In genomic region chr9:122350396-122351130, GRCm38 (mm10) we compare ENCODE assay signal across 7 mouse cellular contexts. TPM values are rescaled to one million over a fixed set of nuclear protein-coding genes. Genes with fewer than 3 reads are reported as not detected.
DNase-seq lines count a peak whose midpoint lies in the region; ATAC-seq and TF ChIP-seq lines count a peak whose summit lies in the region.

No protein-coding gene starts in this region.

- H3K27ac ChIP-seq in hindbrain, embryonic 15.5 days (replicated peaks) = peak overlapping the region; percentile 80

- H3K9ac ChIP-seq in hindbrain, embryonic 15.5 days = peak overlapping the region; percentile 75; the same call in 1 of the 2 replicates

- ATAC-seq in G1E (ENCODE audit: extremely low read depth, insufficient number of reproducible peaks, low FRiP score, poor library complexity, severe bottlenecking) = no peak
- peak; percentile 1; the same call in 1 of the 2 replicates for ATAC-seq in hindbrain, embryonic 15.5 days (ENCODE audit: low FRiP score, low read depth)
- ATAC-seq in erythroid progenitor cell, adult 5-6 weeks (replicated peaks; ENCODE audit: low FRiP score, poor library complexity, severe bottlenecking) = no peak

- TF ChIP-seq CTCF in G1E (IDR thresholded peaks at IDR 0.05; ENCODE audit: low read depth, low read length) = no peak

- H3K27me3 ChIP-seq in G1E (ENCODE audit: insufficient read depth, low read length) = no peaks in the 10 kb centered on the region
- H3K27me3 ChIP-seq in hindbrain, embryonic 15.5 days = no peaks in the 10 kb centered on the region

- H3K4me3 ChIP-seq in G1E (ENCODE audit: low read depth, low read length) = peak overlapping the region; percentile 87
- peak overlapping the region; percentile 77 for H3K4me3 ChIP-seq in hindbrain, embryonic 15.5 days

- no peaks in the 10 kb centered on the region for H3K9me3 ChIP-seq in G1E (replicated peaks)
- no peaks in the 10 kb centered on the region for H3K9me3 ChIP-seq in hindbrain, embryonic 15.5 days

- WGBS in hindbrain, embryonic 15.5 days = 75% methylated on average over 7 of the region's 7 CpGs

- H3K36me3 ChIP-seq in G1E (replicated peaks) = peaks cover 6% of the 10 kb centered on the region
- H3K36me3 ChIP-seq in hindbrain, embryonic 15.5 days = no peaks in the 10 kb centered on the region

- peak overlapping the region; percentile 72 for H3K4me2 ChIP-seq in hindbrain, embryonic 15.5 days

- peaks cover 80% of the 10 kb centered on the region for H3K4me1 ChIP-seq in G1E (ENCODE audit: insufficient read depth, low read depth, low read length)
- peaks cover 12% of the 10 kb centered on the region; the same call in 1 of the 2 replicates for H3K4me1 ChIP-seq in hindbrain, embryonic 15.5 days (replicated peaks)

- no peak for DNase-seq in G1E (ENCODE audit: low spot score)
- peak; percentile 24 for DNase-seq in brain, adult 2 months (ENCODE audit: low read depth, low spot score)
- peak; percentile 26 to 48 for DNase-seq in lung, postnatal 4 days
- DNase-seq in spleen, postnatal 14 days (ENCODE audit: low spot score in 2 of 2) = no peak
- DNase-seq in thymus, postnatal 36 days = no peak

RNA-seq across cellular contexts. Expression of gene Abhd5, which starts 0.8 kb away (rescaled TPM):
- 62.9 and 71.7 TPM in 2 replicates for total RNA-seq in G1E (2014; fragmentation: Nextera tagmentation)
- total RNA-seq in G1E (2017) = 53.2 and 54.7 TPM in 2 replicates
- polyA plus RNA-seq in G1E (2012) = 20.9 and 25.8 TPM in 2 replicates
- polyA plus RNA-seq in hindbrain, embryonic 15.5 days (2015; fragmentation: Nextera tagmentation; extraction: Ambion mirVana) = 22.4 and 26.1 TPM in 2 replicates
- 49.9 and 50.5 TPM in 2 replicates for total RNA-seq in erythroid progenitor cell, adult 5-6 weeks (2015; ENCODE audit: low replicate concordance)
- 48.6 and 49.9 TPM in 2 replicates for total RNA-seq in erythroid progenitor cell, adult 5-6 weeks (2017; ENCODE audit: low replicate concordance)

RNA-seq across cellular contexts. Expression of gene Ano10, which starts 56.3 kb away (rescaled TPM):
- total RNA-seq in G1E (2014; fragmentation: Nextera tagmentation) (17.3 and 26.8 TPM in 2 replicates), G1E (2017) (8.3 and 9.5 TPM in 2 replicates)
- 1.2 and 3.2 TPM in 2 replicates for polyA plus RNA-seq in G1E (2012)
- polyA plus RNA-seq in hindbrain, embryonic 15.5 days (2015; fragmentation: Nextera tagmentation; extraction: Ambion mirVana) = 40.0 and 40.5 TPM in 2 replicates
- 7.9 and 28.1 TPM in 2 replicates for total RNA-seq in erythroid progenitor cell, adult 5-6 weeks (2015; ENCODE audit: low replicate concordance)
- total RNA-seq in erythroid progenitor cell, adult 5-6 weeks (2017; ENCODE audit: low replicate concordance) = 3.1 and 5.1 TPM in 2 replicates

Comparison
In these comparisons a context has a peak if more than half of its experiments do, and no peak if none do; other contexts are left out.
1. DNase-seq: peak in brain, adult 2 months (single experiment) and lung, postnatal 4 days (2 of 2); none in G1E (single experiment), spleen, postnatal 14 days (0 of 2) and thymus, postnatal 36 days (0 of 2).